Mouse (Mus musculus): ENCODE measurements at regions not wholly inside any gene's neighbourhood (a gene's known extent, or its start where the extent isn't known, plus 50 kb on each side); places are given as distances from the start of the nearest gene placed in this dataset.

- Histone ChIP-seq H3K27me3 (ENCODE audit: insufficient read depth, low read length) (no peaks in the 10 kb centered on the region), H3K4me1 (replicated peaks; ENCODE audit: insufficient read depth, low read length) (no peaks in the 10 kb centered on the region), H3K27ac (no peak overlapping the region), H3K9ac (ENCODE audit: low read depth, low read length) (no peak overlapping the region), H3K4me3 (replicated peaks; ENCODE audit: low read depth, low read length) (no peak overlapping the region), H3K36me3 (ENCODE audit: insufficient read depth, low read length) (no peaks in the 10 kb centered on the region), H3K9me3 (replicated peaks; ENCODE audit: low read length) (no peaks in the 10 kb centered on the region), H3K4me2 (ENCODE audit: low read length) (no peak overlapping the region)
- no peak for TF ChIP-seq CTCF (IDR thresholded peaks at IDR 0.05; ENCODE audit: low read depth)
- no peak for ATAC-seq (replicated peaks; ENCODE audit: low FRiP score, low read depth)
- 23% methylated on average over 1 of the region's 1 CpGs for WGBS
- peak; percentile 12 for DNase-seq (ENCODE audit: low spot score)
These were observed 79.7 kb upstream of the Cacna2d1 start for GRCm38 (mm10) chr5:15854752-15855151.

- Histone ChIP-seq H3K9me3 (replicated peaks; ENCODE audit: low read length) (no peaks in the 10 kb centered on the region), H3K27me3 (ENCODE audit: insufficient read depth, low read length) (no peaks in the 10 kb centered on the region), H3K27ac (no peak overlapping the region), H3K36me3 (ENCODE audit: insufficient read depth, low read length) (no peaks in the 10 kb centered on the region), H3K4me3 (replicated peaks; ENCODE audit: low read depth, low read length) (no peak overlapping the region), H3K4me2 (ENCODE audit: low read length) (no peak overlapping the region), H3K9ac (ENCODE audit: low read depth, low read length) (no peak overlapping the region), H3K4me1 (replicated peaks; ENCODE audit: insufficient read depth, low read length) (no peaks in the 10 kb centered on the region)
- no peak for TF ChIP-seq CTCF (IDR thresholded peaks at IDR 0.05; ENCODE audit: low read depth)
- ATAC-seq (replicated peaks; ENCODE audit: low FRiP score, low read depth) = no peak
- peak; percentile 9 for DNase-seq (ENCODE audit: low spot score)
- WGBS = 46% methylated on average over 1 of the region's 1 CpGs
These were observed 77.5 kb upstream of the Cacna2d1 start for GRCm38 (mm10) chr5:15857034-15857433.

- WGBS = 86% methylated on average over 3 of the region's 3 CpGs
- Histone ChIP-seq H3K36me3 (ENCODE audit: insufficient read depth, low read length) (no peaks in the 10 kb centered on the region), H3K4me3 (replicated peaks; ENCODE audit: low read depth, low read length) (no peak overlapping the region), H3K4me1 (replicated peaks; ENCODE audit: insufficient read depth, low read length) (no peaks in the 10 kb centered on the region), H3K4me2 (ENCODE audit: low read length) (no peak overlapping the region), H3K9ac (ENCODE audit: low read depth, low read length) (no peak overlapping the region), H3K27ac (no peak overlapping the region), H3K9me3 (replicated peaks; ENCODE audit: low read length) (no peaks in the 10 kb centered on the region), H3K27me3 (ENCODE audit: insufficient read depth, low read length) (no peaks in the 10 kb centered on the region)
- ATAC-seq (replicated peaks; ENCODE audit: low FRiP score, low read depth) = no peak
- TF ChIP-seq CTCF (IDR thresholded peaks at IDR 0.05; ENCODE audit: low read depth) = no peak
- DNase-seq (ENCODE audit: low spot score) = no peak
These were observed 60.4 kb upstream of the Cacna2d1 start for GRCm38 (mm10) chr5:15874065-15874464.

GRCm38 (mm10) chr5:15883004-15883403 is 51.5 kb upstream of the Cacna2d1 start:
- Histone ChIP-seq H3K27ac (no peak overlapping the region), H3K9me3 (replicated peaks; ENCODE audit: low read length) (no peaks in the 10 kb centered on the region), H3K4me2 (ENCODE audit: low read length) (no peak overlapping the region), H3K27me3 (ENCODE audit: insufficient read depth, low read length) (no peaks in the 10 kb centered on the region), H3K4me3 (replicated peaks; ENCODE audit: low read depth, low read length) (no peak overlapping the region), H3K36me3 (ENCODE audit: insufficient read depth, low read length) (no peaks in the 10 kb centered on the region), H3K4me1 (replicated peaks; ENCODE audit: insufficient read depth, low read length) (no peaks in the 10 kb centered on the region), H3K9ac (ENCODE audit: low read depth, low read length) (no peak overlapping the region)
- DNase-seq (ENCODE audit: low spot score) (no peak), ATAC-seq (replicated peaks; ENCODE audit: low FRiP score, low read depth) (no peak; the same call in 1 of the 2 replicates)
- TF ChIP-seq CTCF (IDR thresholded peaks at IDR 0.05; ENCODE audit: low read depth) = no peak

All from kidney, postnatal 0 days (tissue).